Mouse (Mus musculus): ENCODE results near the gene Trio.

- TF ChIP-seq CTCF (IDR thresholded peaks at IDR 0.05; ENCODE audit: extremely low read depth, insufficient read length, insufficient replicate concordance, low read depth, low read length) (no peak), POLR2A (IDR thresholded peaks at IDR 0.05; ENCODE audit: low read depth, low read length) (no peak)
These were observed 299.4 kb downstream of the Trio start for GRCm38 (mm10) chr15:27726228-27726627.
